Mouse (Mus musculus): Measurements from ENCODE around the gene Fbxl19.

DNA sequence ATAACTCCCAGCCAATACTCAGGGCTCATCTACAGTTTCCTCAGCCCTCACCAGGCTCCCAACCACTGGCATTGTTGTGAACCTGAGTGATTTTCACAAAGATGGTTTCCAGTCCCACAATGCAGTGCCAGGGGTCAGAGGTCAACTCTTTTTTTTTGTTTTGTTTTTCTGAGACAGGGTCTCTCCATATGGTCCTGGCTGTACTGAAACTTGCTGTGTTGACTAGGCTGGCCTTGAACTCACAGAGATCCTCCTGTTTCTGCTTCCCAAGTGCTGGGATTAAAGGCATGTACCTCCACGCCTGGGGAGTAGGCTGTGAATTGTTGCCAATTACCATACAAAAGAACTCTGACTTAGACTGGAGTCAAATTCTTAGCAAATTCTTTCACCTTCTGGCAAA, 65.5 kb downstream of the Fbxl19 start:
- TF ChIP-seq CTCF (IDR thresholded peaks at IDR 0.05; ENCODE audit: extremely low read depth, insufficient read depth, insufficient read length, insufficient replicate concordance), result no peak
- no peak for TF ChIP-seq POLR2A (IDR thresholded peaks at IDR 0.05; ENCODE audit: low read depth, low read length)

Data from spleen, adult 2 months (tissue).